Mouse (Mus musculus): ENCODE results near the gene Tcam1. TPM values are rescaled to one million over a fixed set of nuclear protein-coding genes. Genes with fewer than 3 reads are reported as not detected.

Gene Tcam1
- polyA plus RNA-seq, 1 experiment from 2014 or later, result 0.26 TPM

GRCm38 (mm10) chr11:106260826-106261450 is 15.5 kb upstream of the Tcam1 start:
- Histone ChIP-seq H3K4me1 (replicated peaks; ENCODE audit: control insufficient read depth, insufficient read depth, low read length) (peaks cover 11% of the 10 kb centered on the region), H3K4me3 (ENCODE audit: low read depth, low read length) (no peak overlapping the region), H3K4me2 (ENCODE audit: low read length) (no peak overlapping the region), H3K36me3 (ENCODE audit: control insufficient read depth, insufficient read depth, low read length) (peaks cover 68% of the 10 kb centered on the region), H3K27ac (ENCODE audit: low read depth) (no peak overlapping the region), H3K27me3 (replicated peaks; ENCODE audit: control insufficient read depth, insufficient read depth, low read length) (no peaks in the 10 kb centered on the region), H3K9ac (ENCODE audit: low read length) (no peak overlapping the region), H3K9me3 (ENCODE audit: control insufficient read depth, low read length) (no peaks in the 10 kb centered on the region)
- DNase-seq (ENCODE audit: low spot score), result no peak
- no peak for ATAC-seq (replicated peaks; ENCODE audit: low FRiP score, low TSS enrichment, low read depth)
- WGBS, result 80% methylated on average over 14 of the region's 14 CpGs

- Histone ChIP-seq H3K36me3 (ENCODE audit: control insufficient read depth, insufficient read depth, low read length) (peaks cover 80% of the 10 kb centered on the region), H3K9ac (ENCODE audit: low read length) (no peak overlapping the region), H3K27me3 (replicated peaks; ENCODE audit: control insufficient read depth, insufficient read depth, low read length) (no peaks in the 10 kb centered on the region), H3K27ac (ENCODE audit: low read depth) (no peak overlapping the region), H3K4me1 (replicated peaks; ENCODE audit: control insufficient read depth, insufficient read depth, low read length) (peaks cover 16% of the 10 kb centered on the region), H3K4me3 (ENCODE audit: low read depth, low read length) (no peak overlapping the region), H3K9me3 (ENCODE audit: control insufficient read depth, low read length) (no peaks in the 10 kb centered on the region), H3K4me2 (ENCODE audit: low read length) (no peak overlapping the region)
- WGBS, result 88% methylated on average over 9 of the region's 9 CpGs
- no peak for ATAC-seq (replicated peaks; ENCODE audit: low FRiP score, low TSS enrichment, low read depth)
- DNase-seq (ENCODE audit: low spot score), result no peak
Measured at GRCm38 (mm10) chr11:106263963-106264362, 12.5 kb upstream of the Tcam1 start.

- ATAC-seq (replicated peaks; ENCODE audit: low FRiP score, low TSS enrichment, low read depth), result no peak
- Histone ChIP-seq H3K4me3 (ENCODE audit: low read depth, low read length) (no peak overlapping the region), H3K9me3 (ENCODE audit: control insufficient read depth, low read length) (no peaks in the 10 kb centered on the region), H3K4me1 (replicated peaks; ENCODE audit: control insufficient read depth, insufficient read depth, low read length) (peaks cover 23% of the 10 kb centered on the region), H3K27me3 (replicated peaks; ENCODE audit: control insufficient read depth, insufficient read depth, low read length) (no peaks in the 10 kb centered on the region), H3K36me3 (ENCODE audit: control insufficient read depth, insufficient read depth, low read length) (peaks cover 74% of the 10 kb centered on the region), H3K27ac (ENCODE audit: low read depth) (no peak overlapping the region), H3K9ac (ENCODE audit: low read length) (no peak overlapping the region), H3K4me2 (ENCODE audit: low read length) (no peak overlapping the region)
- no peak for DNase-seq (ENCODE audit: low spot score)
- 91% methylated on average over 15 of the region's 15 CpGs for WGBS
Measured at GRCm38 (mm10) chr11:106264988-106265387, 11.5 kb upstream of the Tcam1 start.

GRCm38 (mm10) chr11:106265570-106265969 is 10.9 kb upstream of the Tcam1 start:
- H3K36me3 ChIP-seq (ENCODE audit: control insufficient read depth, insufficient read depth, low read length), result peaks cover 73% of the 10 kb centered on the region
- WGBS, result 91% methylated on average over 4 of the region's 4 CpGs
- DNase-seq (ENCODE audit: low spot score), result no peak

GRCm38 (mm10) chr11:106266431-106266830 is 10.0 kb upstream of the Tcam1 start:
- Histone ChIP-seq H3K4me2 (ENCODE audit: low read length) (no peak overlapping the region), H3K36me3 (ENCODE audit: control insufficient read depth, insufficient read depth, low read length) (peaks cover 64% of the 10 kb centered on the region), H3K4me3 (ENCODE audit: low read depth, low read length) (no peak overlapping the region), H3K9me3 (ENCODE audit: control insufficient read depth, low read length) (no peaks in the 10 kb centered on the region), H3K27me3 (replicated peaks; ENCODE audit: control insufficient read depth, insufficient read depth, low read length) (no peaks in the 10 kb centered on the region), H3K4me1 (replicated peaks; ENCODE audit: control insufficient read depth, insufficient read depth, low read length) (peaks cover 32% of the 10 kb centered on the region), H3K27ac (ENCODE audit: low read depth) (no peak overlapping the region), H3K9ac (ENCODE audit: low read length) (no peak overlapping the region)
- ATAC-seq (replicated peaks; ENCODE audit: low FRiP score, low TSS enrichment, low read depth) (no peak), DNase-seq (ENCODE audit: low spot score) (no peak)
- 94% methylated on average over 10 of the region's 10 CpGs for whole genome bisulfite sequencing

More at GRCm38 (mm10) chr11:106265570-106265969, 10.9 kb upstream of the Tcam1 start:
- Histone ChIP-seq H3K4me3 (ENCODE audit: low read depth, low read length) (no peak overlapping the region), H3K4me1 (replicated peaks; ENCODE audit: control insufficient read depth, insufficient read depth, low read length) (peaks cover 25% of the 10 kb centered on the region), H3K27ac (ENCODE audit: low read depth) (no peak overlapping the region), H3K4me2 (ENCODE audit: low read length) (no peak overlapping the region), H3K27me3 (replicated peaks; ENCODE audit: control insufficient read depth, insufficient read depth, low read length) (no peaks in the 10 kb centered on the region), H3K9me3 (ENCODE audit: control insufficient read depth, low read length) (no peaks in the 10 kb centered on the region), H3K9ac (ENCODE audit: low read length) (no peak overlapping the region)
- no peak for ATAC-seq (replicated peaks; ENCODE audit: low FRiP score, low TSS enrichment, low read depth)

GRCm38 (mm10) chr11:106267311-106267852 is 9.1 kb upstream of the Tcam1 start:
- H3K27ac ChIP-seq (ENCODE audit: low read depth), result no peak overlapping the region
- peaks cover 33% of the 10 kb centered on the region for H3K4me1 ChIP-seq (replicated peaks; ENCODE audit: control insufficient read depth, insufficient read depth, low read length)
- H3K9me3 ChIP-seq (ENCODE audit: control insufficient read depth, low read length), result no peaks in the 10 kb centered on the region
- DNase-seq (ENCODE audit: low spot score) (no peak), ATAC-seq (replicated peaks; ENCODE audit: low FRiP score, low TSS enrichment, low read depth) (no peak)
- no peak overlapping the region for H3K9ac ChIP-seq (ENCODE audit: low read length)
- 68% methylated on average over 15 of the region's 15 CpGs for WGBS
- H3K4me3 ChIP-seq (ENCODE audit: low read depth, low read length), result no peak overlapping the region
- H3K27me3 ChIP-seq (replicated peaks; ENCODE audit: control insufficient read depth, insufficient read depth, low read length), result no peaks in the 10 kb centered on the region
- H3K36me3 ChIP-seq (ENCODE audit: control insufficient read depth, insufficient read depth, low read length), result peaks cover 55% of the 10 kb centered on the region
- H3K4me2 ChIP-seq (ENCODE audit: low read length), result no peak overlapping the region

- Histone ChIP-seq H3K27ac (ENCODE audit: low read depth) (peak overlapping the region; percentile 79), H3K9me3 (ENCODE audit: control insufficient read depth, low read length) (no peaks in the 10 kb centered on the region), H3K4me1 (replicated peaks; ENCODE audit: control insufficient read depth, insufficient read depth, low read length) (peaks cover 33% of the 10 kb centered on the region), H3K4me3 (ENCODE audit: low read depth, low read length) (no peak overlapping the region), H3K9ac (ENCODE audit: low read length) (no peak overlapping the region), H3K27me3 (replicated peaks; ENCODE audit: control insufficient read depth, insufficient read depth, low read length) (no peaks in the 10 kb centered on the region), H3K36me3 (ENCODE audit: control insufficient read depth, insufficient read depth, low read length) (peaks cover 50% of the 10 kb centered on the region), H3K4me2 (ENCODE audit: low read length) (peak overlapping the region; percentile 41)
- 63% methylated on average over 5 of the region's 5 CpGs for WGBS
- DNase-seq (ENCODE audit: low spot score), result no peak
- no peak for ATAC-seq (replicated peaks; ENCODE audit: low FRiP score, low TSS enrichment, low read depth)
Measured at GRCm38 (mm10) chr11:106267871-106268270, 8.6 kb upstream of the Tcam1 start.

GRCm38 (mm10) chr11:106268326-106269059 is 8.0 kb upstream of the Tcam1 start:
- Histone ChIP-seq H3K4me1 (replicated peaks; ENCODE audit: control insufficient read depth, insufficient read depth, low read length) (peaks cover 36% of the 10 kb centered on the region), H3K27me3 (replicated peaks; ENCODE audit: control insufficient read depth, insufficient read depth, low read length) (no peaks in the 10 kb centered on the region), H3K4me3 (ENCODE audit: low read depth, low read length) (peak overlapping the region; percentile 0; the same call in 1 of the 2 replicates), H3K9ac (ENCODE audit: low read length) (no peak overlapping the region), H3K36me3 (ENCODE audit: control insufficient read depth, insufficient read depth, low read length) (peaks cover 44% of the 10 kb centered on the region), H3K27ac (ENCODE audit: low read depth) (peak overlapping the region; percentile 79), H3K4me2 (ENCODE audit: low read length) (peak overlapping the region; percentile 41), H3K9me3 (ENCODE audit: control insufficient read depth, low read length) (no peaks in the 10 kb centered on the region)
- ATAC-seq (replicated peaks; ENCODE audit: low FRiP score, low TSS enrichment, low read depth) (no peak), DNase-seq (ENCODE audit: low spot score) (no peak)
- WGBS, result 18% methylated on average over 8 of the region's 8 CpGs

Data from intestine, embryonic 14.5 days (tissue).